Mouse (Mus musculus) limb, embryonic 11.5 days (tissue): Measurements from ENCODE around the gene B130006D01Rik. TPM values are rescaled to one million over a fixed set of nuclear protein-coding genes. Genes with fewer than 3 reads are reported as not detected.

Experiments
- ATAC-seq: fragments of 200-750 bp; cut with Nextera tagmentation; 2 replicates; pipeline ENCODE4 v1.8.0; 2017; ENCODE audit warnings: low read depth; ENCODE audit not compliant: insufficient number of reproducible peaks, low FRiP score, low TSS enrichment
- DNase-seq: peaks from one replicate; pipeline ENCODE4 v3.0.0-alpha.2; 2015; ENCODE audit warnings: low spot score
- H3K27ac ChIP-seq: fragments of 300-500 bp; sonication (generic); replicated peaks from 2 replicates; pipeline ENCODE4 v1.5.1; 2014; ENCODE audit warnings: low read depth, mild to moderate bottlenecking, low read length
- H3K27me3 ChIP-seq: fragments of 300-500 bp; sonication (generic); 2 replicates; pipeline ENCODE4 v1.6.1; 2014; ENCODE audit warnings: mild to moderate bottlenecking, low read length, mixed read lengths; ENCODE audit not compliant: control insufficient read depth, insufficient read depth
- H3K36me3 ChIP-seq: fragments of 300-500 bp; sonication (generic); 2 replicates; pipeline ENCODE4 v1.6.1; 2014; ENCODE audit warnings: mild to moderate bottlenecking, low read length, moderate library complexity, mixed read lengths; ENCODE audit not compliant: control insufficient read depth, insufficient read depth
- H3K4me1 ChIP-seq: fragments of 300-500 bp; sonication (generic); 2 replicates; pipeline ENCODE4 v1.6.1; 2014; ENCODE audit warnings: low read length, mixed read lengths; ENCODE audit not compliant: control insufficient read depth, insufficient read depth
- H3K4me2 ChIP-seq: fragments of 300-500 bp; sonication (generic); 2 replicates; pipeline ENCODE4 v1.6.1; 2014; ENCODE audit warnings: low read depth, mild to moderate bottlenecking, moderate library complexity; ENCODE audit not compliant: severe bottlenecking
- H3K4me3 ChIP-seq: fragments of 300-500 bp; sonication (generic); 2 replicates; pipeline ENCODE4 v1.5.1; 2014; ENCODE audit warnings: low read depth, low read length
- H3K9ac ChIP-seq: fragments of 300-500 bp; sonication (generic); 2 replicates; pipeline ENCODE4 v1.6.1; 2014; ENCODE audit warnings: mild to moderate bottlenecking, low read length
- H3K9me3 ChIP-seq: fragments of 300-500 bp; sonication (generic); 2 replicates; pipeline ENCODE4 v1.6.1; 2016; ENCODE audit warnings: low read length; ENCODE audit not compliant: control insufficient read depth
- WGBS: fragments of 180-500 bp; shearing (Covaris S2); extraction: QIAGEN DNeasy Blood & Tissue Kit; methylation state at CpG from one replicate; pipeline ENCODE4 v1.1.7; 2014; 5-methylcytosine and 5-hydroxymethylcytosine counted together
- polyA plus RNA-seq: library from polyadenylated mRNA; unstranded; fragments of >200 nt; fragmentation: Nextera tagmentation; extraction: Ambion mirVana; gene quantifications from 2 replicates; pipeline ENCODE4 v1.2.1, GENCODE M21; 2014

The B130006D01Rik gene
- polyA plus RNA-seq, 1 experiment from 2014 or later = 1.5 TPM

DNA sequence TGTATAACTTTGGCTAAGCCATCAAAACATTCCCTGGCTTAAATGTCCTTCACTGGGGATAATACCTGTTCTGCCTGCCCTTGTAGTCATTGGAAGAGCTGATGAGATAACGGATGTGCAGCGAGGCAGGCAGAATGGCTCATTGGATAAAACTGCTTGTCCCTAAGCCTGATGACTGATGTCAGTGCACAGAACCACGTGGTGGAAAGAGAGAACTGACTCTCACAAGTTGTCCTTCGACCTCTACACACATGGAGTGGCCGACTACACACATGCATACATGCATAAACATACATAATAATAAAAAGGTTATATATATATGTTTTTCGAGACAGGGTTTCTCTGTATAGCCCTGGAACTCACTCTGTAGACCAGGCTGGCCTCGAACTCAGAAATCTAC lies 12.9 kb upstream of the B130006D01Rik start:
- H3K9me3 ChIP-seq = no peaks in the 10 kb centered on the region
- H3K27me3 ChIP-seq = no peaks in the 10 kb centered on the region
- H3K4me3 ChIP-seq = no peak overlapping the region
- no peak overlapping the region for H3K9ac ChIP-seq
- 87% methylated on average over 7 of the region's 7 CpGs for WGBS
- H3K27ac ChIP-seq = no peak overlapping the region
- H3K36me3 ChIP-seq = no peaks in the 10 kb centered on the region
- ATAC-seq (no peak), DNase-seq (no peak)
- peaks cover 22% of the 10 kb centered on the region for H3K4me1 ChIP-seq
- no peak overlapping the region for H3K4me2 ChIP-seq

- H3K27me3 ChIP-seq = no peaks in the 10 kb centered on the region
- H3K4me2 ChIP-seq = peak overlapping the region; percentile 90
- no peak for DNase-seq
- no peak for ATAC-seq
- no peaks in the 10 kb centered on the region for H3K9me3 ChIP-seq
- peak overlapping the region; percentile 98; the same call in 1 of the 2 replicates for H3K27ac ChIP-seq
- 25% methylated on average over 12 of the region's 12 CpGs for WGBS
- H3K9ac ChIP-seq = peak overlapping the region; percentile 96; the same call in 1 of the 2 replicates
- no peaks in the 10 kb centered on the region for H3K36me3 ChIP-seq
- H3K4me3 ChIP-seq = peak overlapping the region; percentile 91
- peaks cover 25% of the 10 kb centered on the region for H3K4me1 ChIP-seq
These were observed 11.3 kb upstream of the B130006D01Rik start for GRCm38 (mm10) chr11:95712085-95712562.

DNA sequence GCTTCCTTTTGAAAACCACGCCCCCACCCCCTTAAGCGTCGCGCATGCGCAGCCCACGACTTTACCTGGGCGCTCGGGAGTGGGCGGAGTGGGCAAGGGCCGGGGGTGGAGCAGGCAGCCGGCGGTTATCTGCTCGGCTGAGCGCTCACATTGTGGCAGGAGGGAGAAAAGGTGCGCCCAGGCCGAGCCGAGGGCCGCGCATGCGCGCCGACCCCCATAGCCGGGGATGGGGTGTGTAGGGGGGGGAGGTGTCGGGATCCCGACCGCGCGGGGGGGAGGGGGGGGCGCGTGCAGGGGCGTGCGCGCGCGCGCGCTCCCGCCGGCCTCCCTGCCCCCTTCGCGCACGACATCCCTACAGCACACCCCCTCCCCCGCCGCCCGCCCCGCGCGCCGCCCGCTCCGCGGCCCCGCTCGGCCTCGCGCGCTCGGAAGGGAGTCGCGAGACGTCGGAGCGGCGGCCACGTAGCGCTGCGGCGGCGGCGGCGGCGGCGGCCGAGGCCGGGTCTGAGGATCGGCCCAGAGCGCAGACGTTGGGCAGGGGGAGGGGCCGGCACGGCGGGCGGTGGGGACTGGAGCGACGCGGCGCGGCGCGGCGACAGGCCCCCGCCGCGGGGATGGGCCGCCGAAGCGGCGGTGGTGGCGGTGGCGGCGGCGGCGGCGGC lies 10.7 kb upstream of the B130006D01Rik start, which contains the start of gene Zfp652:
TSS of gene Zfp652 (plus strand) at position 111 of the 662 bp plus-strand sequence.
- peak; percentile 93 for DNase-seq
- no peaks in the 10 kb centered on the region for H3K9me3 ChIP-seq

DNA sequence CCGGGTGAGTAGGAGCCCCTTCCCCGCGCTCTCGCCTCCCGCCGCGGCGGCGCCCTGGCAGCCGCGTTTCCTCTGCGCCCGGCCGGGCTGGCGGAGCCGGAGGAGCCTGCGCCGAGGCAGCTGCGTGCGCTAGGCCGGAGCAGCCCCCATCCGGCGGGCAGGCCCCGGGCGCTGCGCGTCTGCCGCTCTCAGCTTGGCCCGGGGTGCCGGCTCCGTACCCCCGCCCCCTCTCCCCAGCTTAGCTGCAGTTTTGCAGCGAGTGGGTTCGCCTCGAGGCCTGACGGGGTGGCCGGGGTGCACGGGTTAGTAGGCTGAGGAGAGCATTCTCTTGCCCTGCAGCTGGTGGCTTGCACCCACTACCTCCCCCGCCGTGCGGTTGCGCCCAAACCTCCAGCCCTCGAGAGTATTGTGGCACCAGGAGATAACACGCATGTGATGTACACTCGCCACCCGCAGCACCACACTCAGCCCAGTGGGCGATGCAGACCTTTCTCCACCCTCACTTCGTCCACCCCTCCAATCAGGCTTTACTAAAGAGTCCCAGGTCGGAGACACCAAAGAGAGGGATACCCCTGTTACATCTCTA lies 10.1 kb upstream of the B130006D01Rik start:
- H3K9ac ChIP-seq = peak overlapping the region; percentile 96
- peak; percentile 57 for DNase-seq
- peaks cover 17% of the 10 kb centered on the region for H3K4me1 ChIP-seq
- H3K4me2 ChIP-seq = peak overlapping the region; percentile 90
- no peaks in the 10 kb centered on the region for H3K36me3 ChIP-seq
- peak; percentile 41; the same call in 1 of the 2 replicates for ATAC-seq
- peak overlapping the region; percentile 91 for H3K4me3 ChIP-seq
- H3K9me3 ChIP-seq = no peaks in the 10 kb centered on the region
- no peaks in the 10 kb centered on the region for H3K27me3 ChIP-seq
- H3K27ac ChIP-seq = peak overlapping the region; percentile 98
- WGBS = under 1% methylated on average over 46 of the region's 49 CpGs

More for the DNA sequence above, 10.7 kb upstream of the B130006D01Rik start, which contains the start of gene Zfp652:
- H3K4me1 ChIP-seq = peaks cover 21% of the 10 kb centered on the region
- peak within 1 kb of the TSS; percentile 96 for H3K9ac ChIP-seq
- peak within 1 kb of the TSS; percentile 90 for H3K4me2 ChIP-seq
- WGBS = under 1% methylated on average over 28 of the region's 103 CpGs
- peak within 1 kb of the TSS; percentile 91 for H3K4me3 ChIP-seq
- H3K36me3 ChIP-seq = no peaks in the 10 kb centered on the region
- ATAC-seq = peak; percentile 91
- H3K27me3 ChIP-seq = no peaks in the 10 kb centered on the region
- peak within 1 kb of the TSS; percentile 98 for H3K27ac ChIP-seq

GRCm38 (mm10) chr11:95713811-95714241 lies 9.6 kb upstream of the B130006D01Rik start:
- H3K27ac ChIP-seq = no peak overlapping the region; the same call in 1 of the 2 replicates
- no peaks in the 10 kb centered on the region for H3K9me3 ChIP-seq
- no peaks in the 10 kb centered on the region for H3K36me3 ChIP-seq
- H3K4me3 ChIP-seq = peak overlapping the region; percentile 91
- H3K9ac ChIP-seq = peak overlapping the region; percentile 96
- H3K4me2 ChIP-seq = peak overlapping the region; percentile 90
- ATAC-seq (no peak), DNase-seq (no peak)
- under 1% methylated on average over 13 of the region's 13 CpGs for WGBS
- no peaks in the 10 kb centered on the region for H3K27me3 ChIP-seq
- peaks cover 17% of the 10 kb centered on the region for H3K4me1 ChIP-seq

DNA sequence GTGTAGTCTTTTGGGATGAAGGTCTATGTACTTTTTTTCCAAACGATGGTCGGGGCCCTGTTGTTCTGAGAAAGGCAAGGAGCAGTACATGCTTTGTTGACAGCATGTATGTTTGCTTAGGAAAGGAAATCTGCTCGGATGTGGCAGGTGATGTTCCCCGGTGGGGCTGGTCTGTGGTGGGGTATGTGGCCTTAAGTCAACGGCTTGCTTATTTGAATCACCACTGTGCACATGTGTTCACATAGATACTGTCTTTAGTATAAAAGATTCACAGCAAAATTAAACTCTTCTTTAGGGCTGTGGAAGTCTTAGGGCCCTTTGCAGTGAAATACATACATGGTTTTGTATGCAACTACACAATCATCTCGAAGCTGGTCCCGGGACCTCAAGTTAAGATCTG lies 9.0 kb upstream of the B130006D01Rik start:
- ATAC-seq = no peak
- no peaks in the 10 kb centered on the region for H3K27me3 ChIP-seq
- H3K27ac ChIP-seq = no peak overlapping the region

DNA sequence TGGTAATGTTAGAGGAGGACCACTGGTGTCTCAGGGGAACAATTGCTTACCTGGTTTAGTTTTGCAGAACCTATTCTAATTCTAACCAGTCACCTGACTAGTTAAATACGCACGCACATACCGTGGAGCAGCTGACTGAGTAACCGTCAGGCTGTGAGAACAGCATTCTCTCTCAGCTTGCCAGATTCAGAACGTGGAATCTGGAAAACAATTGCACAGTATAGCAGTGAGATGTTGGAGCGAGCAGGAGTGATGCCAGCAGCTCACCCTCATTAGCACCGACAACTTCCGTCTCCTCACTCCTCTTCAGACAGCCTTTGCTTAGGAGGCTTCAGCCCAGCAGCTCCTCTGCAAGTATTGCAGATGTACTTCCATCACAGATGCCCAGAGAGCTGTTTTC lies 7.3 kb upstream of the B130006D01Rik start:
- H3K9me3 ChIP-seq = no peaks in the 10 kb centered on the region
- no peak overlapping the region for H3K27ac ChIP-seq
- H3K4me1 ChIP-seq = peaks cover 17% of the 10 kb centered on the region
- 81% methylated on average over 8 of the region's 8 CpGs for WGBS
- no peak overlapping the region for H3K9ac ChIP-seq
- no peak for ATAC-seq
- no peak for DNase-seq
- no peaks in the 10 kb centered on the region for H3K27me3 ChIP-seq
- H3K4me2 ChIP-seq = no peak overlapping the region
- H3K4me3 ChIP-seq = no peak overlapping the region
- no peaks in the 10 kb centered on the region for H3K36me3 ChIP-seq

More for the DNA sequence above, 9.0 kb upstream of the B130006D01Rik start:
- no peak overlapping the region for H3K9ac ChIP-seq
- no peaks in the 10 kb centered on the region for H3K9me3 ChIP-seq
- peaks cover 17% of the 10 kb centered on the region for H3K4me1 ChIP-seq
- H3K4me2 ChIP-seq = peak overlapping the region; percentile 90
- DNase-seq = no peak
- H3K36me3 ChIP-seq = no peaks in the 10 kb centered on the region
- H3K4me3 ChIP-seq = peak overlapping the region; percentile 91
- WGBS = 63% methylated on average over 7 of the region's 7 CpGs

DNA sequence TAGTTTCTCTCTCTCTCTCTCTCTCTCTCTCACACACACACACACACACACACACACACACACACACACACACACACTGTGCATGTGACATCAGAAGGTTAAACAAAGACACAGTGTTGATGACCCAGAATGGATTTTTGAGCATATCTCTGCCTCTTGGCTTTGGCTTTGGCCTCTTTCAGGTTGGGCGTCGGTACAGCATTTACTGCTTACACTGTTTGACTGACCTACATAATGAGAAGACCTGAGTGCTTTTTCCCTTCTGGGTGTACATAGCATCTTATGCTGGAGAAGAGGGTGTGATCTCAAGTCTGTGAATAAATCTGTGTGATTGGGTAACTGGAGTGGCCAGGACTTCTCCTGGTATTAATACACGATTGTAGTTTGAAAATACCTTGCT lies 4.0 kb upstream of the B130006D01Rik start:
- ATAC-seq = no peak
- 90% methylated on average over 3 of the region's 3 CpGs for WGBS

More for the DNA sequence above, 4.0 kb upstream of the B130006D01Rik start:
- H3K4me1 ChIP-seq = peaks cover 13% of the 10 kb centered on the region
- H3K4me3 ChIP-seq = no peak overlapping the region
- DNase-seq = no peak
- H3K9ac ChIP-seq = no peak overlapping the region
- H3K27ac ChIP-seq = no peak overlapping the region
- no peak overlapping the region for H3K4me2 ChIP-seq
- no peaks in the 10 kb centered on the region for H3K27me3 ChIP-seq
- no peaks in the 10 kb centered on the region for H3K9me3 ChIP-seq
- H3K36me3 ChIP-seq = no peaks in the 10 kb centered on the region
